Mouse (Mus musculus): ENCODE results near the gene Zscan29.

Zscan29 gene

GRCm38 (mm10) chr2:121170980-121171742, at the start of gene Zscan29:
Gene Zscan29 (minus strand): TSS chr2:121171125.
- peak; percentile 69 to 75 for DNase-seq (ENCODE audit: low spot score in 2 of 2)

GRCm38 (mm10) chr2:121219994-121220393, 49.1 kb upstream of the Zscan29 start:
- no peak for DNase-seq (ENCODE audit: low spot score in 2 of 2)

- DNase-seq (ENCODE audit: low spot score in 2 of 2), result no peak
Observed at GRCm38 (mm10) chr2:121219177-121219576, 48.3 kb upstream of the Zscan29 start.

- no peak for DNase-seq (ENCODE audit: low spot score in 2 of 2)
Observed at GRCm38 (mm10) chr2:121214491-121214890, 43.6 kb upstream of the Zscan29 start.

GRCm38 (mm10) chr2:121206541-121206940, 35.6 kb upstream of the Zscan29 start:
- no peak for DNase-seq (ENCODE audit: low spot score in 2 of 2)

GRCm38 (mm10) chr2:121204276-121204675, 33.4 kb upstream of the Zscan29 start:
- no peak for DNase-seq (ENCODE audit: low spot score in 2 of 2)

- peak in 1 of 2 experiments; percentile 54 for DNase-seq (ENCODE audit: low spot score in 2 of 2)
Observed at GRCm38 (mm10) chr2:121195466-121195865, 24.5 kb upstream of the Zscan29 start.

- no peak for DNase-seq (ENCODE audit: low spot score in 2 of 2)
Observed at GRCm38 (mm10) chr2:121188530-121188929, 17.6 kb upstream of the Zscan29 start.

- DNase-seq (ENCODE audit: low spot score in 2 of 2), result no peak
Observed at GRCm38 (mm10) chr2:121184142-121184541, 13.2 kb upstream of the Zscan29 start.

- DNase-seq (ENCODE audit: low spot score in 2 of 2), result no peak
Observed at GRCm38 (mm10) chr2:121183431-121183830, 12.5 kb upstream of the Zscan29 start.

GRCm38 (mm10) chr2:121178828-121179479, 8.0 kb upstream of the Zscan29 start:
- DNase-seq (ENCODE audit: low spot score in 2 of 2), result no peak

GRCm38 (mm10) chr2:121170481-121170971, 399 bp downstream of the Zscan29 start, which contains the start of gene Tubgcp4:
Gene Tubgcp4 (plus strand): TSS chr2:121170654.
- DNase-seq (ENCODE audit: low spot score in 2 of 2), result peak in 1 of 2 experiments; percentile 27

GRCm38 (mm10) chr2:121169902-121170301, 1.0 kb downstream of the Zscan29 start:
- DNase-seq (ENCODE audit: low spot score in 2 of 2), result no peak

GRCm38 (mm10) chr2:121169173-121169572, 1.8 kb downstream of the Zscan29 start:
- DNase-seq (ENCODE audit: low spot score in 2 of 2), result no peak

- DNase-seq (ENCODE audit: low spot score in 2 of 2), result no peak
Observed at GRCm38 (mm10) chr2:121153100-121153499, 17.8 kb downstream of the Zscan29 start.

GRCm38 (mm10) chr2:121149679-121150078, 21.2 kb downstream of the Zscan29 start:
- no peak for DNase-seq (ENCODE audit: low spot score in 2 of 2)

- DNase-seq (ENCODE audit: low spot score in 2 of 2), result no peak
Observed at GRCm38 (mm10) chr2:121142415-121142814, 28.5 kb downstream of the Zscan29 start.

GRCm38 (mm10) chr2:121141216-121142035, 29.5 kb downstream of the Zscan29 start:
- DNase-seq (ENCODE audit: low spot score in 2 of 2), result no peak

GRCm38 (mm10) chr2:121140018-121140882, 30.7 kb downstream of the Zscan29 start, which contains the start of the genes Adal and Lcmt2:
Gene Adal (plus strand): TSS chr2:121140428.
Gene Lcmt2 (minus strand): TSS chr2:121140653.
- peak; percentile 87 to 90 for DNase-seq (ENCODE audit: low spot score in 2 of 2)

- DNase-seq (ENCODE audit: low spot score in 2 of 2), result no peak
Observed at GRCm38 (mm10) chr2:121139266-121140017, 31.5 kb downstream of the Zscan29 start.

All from right cerebral cortex, postnatal 36 days (tissue).